Mouse (Mus musculus): Measurements from ENCODE around the gene Celf2. TPM values are rescaled to one million over a fixed set of nuclear protein-coding genes. Genes with fewer than 3 reads are reported as not detected.

Celf2 gene
- total and polyA plus RNA-seq, 2 experiments from 2014 or later = 185 to 205 TPM

DNA sequence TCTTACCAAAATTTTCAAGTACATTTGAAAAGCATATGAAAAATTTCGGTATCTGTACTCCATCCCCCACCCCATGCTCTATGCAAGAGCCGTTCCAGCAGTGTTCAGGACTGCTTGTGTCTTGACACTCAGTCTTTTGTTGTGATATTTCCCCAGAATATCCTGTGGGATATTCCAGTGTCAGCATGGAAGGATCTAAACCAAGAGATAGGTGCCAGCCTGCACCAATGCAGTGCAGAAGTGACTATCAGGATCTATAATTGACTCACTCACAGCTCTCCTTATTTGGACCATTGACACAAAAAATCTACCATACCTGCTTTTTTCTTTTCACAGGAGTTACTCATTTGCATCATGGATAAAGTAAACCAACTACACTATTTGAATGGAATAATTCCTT is 116.9 kb downstream of the Celf2 start:
- H3K4me3 ChIP-seq (ENCODE audit: low read depth, low read length) = no peak overlapping the region
- 85% methylated on average over 2 of the region's 2 CpGs for WGBS
- H3K27ac ChIP-seq (ENCODE audit: low read depth, low read length) = no peak overlapping the region
- peak overlapping the region; percentile 8; the same call in 1 of the 2 replicates for H3K4me2 ChIP-seq (ENCODE audit: low read depth)
- TF ChIP-seq CTCF (IDR thresholded peaks at IDR 0.05; ENCODE audit: low read depth) = no peak
- no peak overlapping the region for H3K9ac ChIP-seq
- H3K36me3 ChIP-seq (ENCODE audit: insufficient read depth) = no peaks in the 10 kb centered on the region
- H3K4me1 ChIP-seq (ENCODE audit: insufficient read depth) = peaks cover 4% of the 10 kb centered on the region; the same call in 1 of the 2 replicates
- DNase-seq = peak; percentile 29
- H3K27me3 ChIP-seq (ENCODE audit: insufficient read depth, low read length) = no peaks in the 10 kb centered on the region
- no peaks in the 10 kb centered on the region for H3K9me3 ChIP-seq (ENCODE audit: low read length)
- no peak for ATAC-seq

DNA sequence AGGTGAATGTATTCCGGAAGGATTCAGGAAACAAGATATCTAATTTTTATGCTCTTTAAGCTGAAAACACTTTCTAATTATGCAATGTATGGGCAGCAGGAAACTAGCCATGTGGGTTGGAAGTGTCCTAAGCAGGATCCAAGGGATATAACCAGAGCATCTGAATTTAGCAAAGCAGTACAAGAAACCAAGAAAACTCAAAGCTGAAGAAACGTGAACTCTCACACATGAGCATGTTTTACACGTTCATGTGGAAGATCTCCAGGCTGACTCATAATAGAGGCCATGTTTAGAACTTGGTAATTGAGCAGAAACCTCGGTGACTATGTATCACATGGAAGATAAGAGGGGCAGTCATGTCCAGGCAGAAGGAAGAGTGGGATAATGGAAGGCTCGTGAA is 120.1 kb downstream of the Celf2 start:
- no peak for TF ChIP-seq CTCF (IDR thresholded peaks at IDR 0.05; ENCODE audit: low read depth)
- Histone ChIP-seq H3K27ac (ENCODE audit: low read depth, low read length) (no peak overlapping the region), H3K27me3 (ENCODE audit: insufficient read depth, low read length) (no peaks in the 10 kb centered on the region), H3K9me3 (ENCODE audit: low read length) (no peaks in the 10 kb centered on the region), H3K4me1 (ENCODE audit: insufficient read depth) (no peaks in the 10 kb centered on the region; the same call in 1 of the 2 replicates), H3K36me3 (ENCODE audit: insufficient read depth) (no peaks in the 10 kb centered on the region), H3K9ac (no peak overlapping the region), H3K4me3 (ENCODE audit: low read depth, low read length) (no peak overlapping the region), H3K4me2 (ENCODE audit: low read depth) (no peak overlapping the region)
- ATAC-seq = no peak
- WGBS = 81% methylated on average over 5 of the region's 5 CpGs
- no peak for DNase-seq

DNA sequence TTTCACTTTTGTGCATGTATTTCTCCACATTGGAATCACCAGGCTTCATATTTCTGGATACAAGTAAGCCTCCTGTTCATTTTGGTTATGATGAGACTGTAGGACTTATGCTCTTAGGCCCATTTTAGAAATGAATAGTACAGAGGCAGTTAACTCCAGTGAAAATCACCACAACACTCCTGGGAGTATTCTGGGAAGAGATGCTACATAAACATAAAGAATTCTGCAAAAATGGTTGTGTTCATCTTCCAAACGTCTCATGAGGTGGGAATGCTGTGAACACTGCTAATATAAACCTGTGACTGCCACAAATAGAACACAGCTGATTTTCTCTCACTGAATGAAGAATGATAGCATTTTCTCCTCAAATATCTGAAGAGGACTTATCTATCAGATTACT is 130.6 kb downstream of the Celf2 start:
- 53% methylated on average over 1 of the region's 1 CpGs for WGBS
- no peak overlapping the region for H3K9ac ChIP-seq
- H3K4me2 ChIP-seq (ENCODE audit: low read depth) = no peak overlapping the region
- no peaks in the 10 kb centered on the region for H3K9me3 ChIP-seq (ENCODE audit: low read length)
- H3K36me3 ChIP-seq (ENCODE audit: insufficient read depth) = no peaks in the 10 kb centered on the region
- no peak overlapping the region; the same call in 1 of the 2 replicates for H3K27ac ChIP-seq (ENCODE audit: low read depth, low read length)
- no peak for DNase-seq
- no peak overlapping the region for H3K4me3 ChIP-seq (ENCODE audit: low read depth, low read length)
- TF ChIP-seq CTCF (IDR thresholded peaks at IDR 0.05; ENCODE audit: low read depth) = no peak
- ATAC-seq = no peak
- H3K4me1 ChIP-seq (ENCODE audit: insufficient read depth) = no peaks in the 10 kb centered on the region
- H3K27me3 ChIP-seq (ENCODE audit: insufficient read depth, low read length) = no peaks in the 10 kb centered on the region

DNA sequence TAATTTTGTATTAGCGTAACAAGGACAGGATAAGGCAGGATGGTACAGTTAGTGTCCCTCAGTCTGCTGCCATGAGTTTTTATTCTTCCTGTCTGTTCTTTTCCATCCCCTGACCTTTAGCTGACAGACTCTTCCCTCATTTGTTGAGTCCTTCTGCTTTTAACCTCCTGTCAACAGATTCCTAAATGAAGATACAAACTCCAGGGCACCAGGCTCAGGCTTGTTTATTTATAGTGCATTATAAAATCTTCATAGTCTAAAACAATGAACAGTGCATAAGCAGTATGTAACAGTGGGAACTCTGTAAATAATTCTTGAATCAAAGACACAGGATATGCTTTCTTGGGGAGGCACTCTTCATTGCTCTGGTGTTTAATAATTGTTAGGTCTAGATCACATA is 131.5 kb downstream of the Celf2 start:
- no peaks in the 10 kb centered on the region for H3K9me3 ChIP-seq (ENCODE audit: low read length)

DNA sequence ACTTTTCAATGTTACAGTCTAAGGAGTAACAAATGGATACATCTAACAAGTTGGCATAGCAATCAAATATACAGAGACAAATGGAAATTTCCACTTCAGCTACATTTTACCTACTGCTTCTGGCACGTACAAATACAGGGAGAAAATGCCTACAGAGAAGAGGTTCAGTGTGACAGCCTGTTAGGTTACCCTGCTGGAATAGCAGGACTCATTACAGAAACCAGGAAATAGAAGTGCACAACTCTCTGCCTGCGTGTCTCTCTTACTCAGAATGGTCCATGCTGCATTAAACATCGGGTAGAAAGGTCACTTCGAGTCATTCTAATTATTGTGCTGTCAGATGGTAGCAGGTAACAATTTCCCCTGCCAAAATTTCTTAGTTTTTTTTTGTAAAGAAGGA is 141.6 kb downstream of the Celf2 start:
- Histone ChIP-seq H3K4me3 (ENCODE audit: low read depth, low read length) (no peak overlapping the region), H3K27ac (ENCODE audit: low read depth, low read length) (no peak overlapping the region)
- WGBS = 78% methylated on average over 4 of the region's 4 CpGs

More for the DNA sequence above, 131.5 kb downstream of the Celf2 start:
- no peaks in the 10 kb centered on the region for H3K4me1 ChIP-seq (ENCODE audit: insufficient read depth)
- H3K27me3 ChIP-seq (ENCODE audit: insufficient read depth, low read length) = no peaks in the 10 kb centered on the region
- H3K27ac ChIP-seq (ENCODE audit: low read depth, low read length) = no peak overlapping the region
- H3K4me3 ChIP-seq (ENCODE audit: low read depth, low read length) = no peak overlapping the region
- no peak for TF ChIP-seq CTCF (IDR thresholded peaks at IDR 0.05; ENCODE audit: low read depth)
- ATAC-seq (no peak), DNase-seq (no peak)
- no peak overlapping the region for H3K4me2 ChIP-seq (ENCODE audit: low read depth)
- H3K9ac ChIP-seq = no peak overlapping the region
- H3K36me3 ChIP-seq (ENCODE audit: insufficient read depth) = no peaks in the 10 kb centered on the region
- 93% methylated on average over 1 of the region's 1 CpGs for WGBS

DNA sequence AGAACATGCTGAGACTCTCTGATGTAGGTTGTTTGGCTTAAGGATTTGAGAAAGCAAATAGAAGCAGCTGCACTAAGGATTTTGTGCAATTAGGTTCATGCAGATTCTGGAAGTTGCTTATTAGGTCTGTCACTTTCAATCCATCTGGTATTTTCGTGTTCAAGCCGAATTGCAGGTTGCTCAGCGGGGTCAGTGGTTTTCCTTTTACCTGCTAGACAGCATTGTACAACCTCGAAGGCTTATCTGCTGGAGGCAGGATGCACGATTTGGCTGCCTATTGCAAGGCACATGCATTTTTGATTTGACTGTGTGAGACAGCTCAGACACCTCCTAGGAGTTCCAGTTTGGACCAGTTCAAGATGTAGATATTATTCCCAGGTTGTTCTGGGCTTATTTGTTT is 149.8 kb downstream of the Celf2 start:
- H3K9ac ChIP-seq = no peak overlapping the region
- no peaks in the 10 kb centered on the region for H3K27me3 ChIP-seq (ENCODE audit: insufficient read depth, low read length)
- H3K4me3 ChIP-seq (ENCODE audit: low read depth, low read length) = no peak overlapping the region
- DNase-seq (no peak), ATAC-seq (no peak; the same call in 1 of the 2 replicates)
- H3K36me3 ChIP-seq (ENCODE audit: insufficient read depth) = no peaks in the 10 kb centered on the region
- WGBS = 46% methylated on average over 5 of the region's 5 CpGs
- H3K27ac ChIP-seq (ENCODE audit: low read depth, low read length) = 0 out of 2 replicates have a peak overlapping the region, but pooled peaks have one; percentile 23
- H3K4me2 ChIP-seq (ENCODE audit: low read depth) = no peak overlapping the region
- TF ChIP-seq CTCF (IDR thresholded peaks at IDR 0.05; ENCODE audit: low read depth) = no peak
- H3K4me1 ChIP-seq (ENCODE audit: insufficient read depth) = no peaks in the 10 kb centered on the region
- H3K9me3 ChIP-seq (ENCODE audit: low read length) = no peaks in the 10 kb centered on the region

More for the DNA sequence above, 141.6 kb downstream of the Celf2 start:
- Histone ChIP-seq H3K4me2 (ENCODE audit: low read depth) (no peak overlapping the region), H3K4me1 (ENCODE audit: insufficient read depth) (no peaks in the 10 kb centered on the region), H3K36me3 (ENCODE audit: insufficient read depth) (no peaks in the 10 kb centered on the region), H3K9me3 (ENCODE audit: low read length) (no peaks in the 10 kb centered on the region), H3K9ac (no peak overlapping the region), H3K27me3 (ENCODE audit: insufficient read depth, low read length) (no peaks in the 10 kb centered on the region)
- no peak for DNase-seq
- TF ChIP-seq CTCF (IDR thresholded peaks at IDR 0.05; ENCODE audit: low read depth) = no peak
- no peak for ATAC-seq

DNA sequence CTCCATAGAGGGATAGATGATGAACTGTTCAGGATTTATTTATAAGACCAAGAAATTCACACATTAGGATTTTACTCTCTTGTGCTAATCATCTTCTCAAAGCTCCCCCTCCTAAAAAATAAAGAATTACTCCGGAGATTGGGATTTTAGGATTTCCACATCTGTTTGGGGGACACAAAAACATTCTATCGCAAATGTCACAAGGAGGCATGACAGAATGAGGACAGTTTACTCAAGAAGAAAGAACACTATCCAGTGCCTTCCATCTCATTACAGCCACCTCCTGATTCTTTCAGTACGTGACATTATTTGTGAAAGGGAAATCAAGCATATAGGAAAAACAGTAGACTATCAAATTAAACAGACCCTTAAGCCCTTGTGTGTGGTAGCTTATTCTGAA is 150.5 kb downstream of the Celf2 start:
- no peak for TF ChIP-seq CTCF (IDR thresholded peaks at IDR 0.05; ENCODE audit: low read depth)
- no peaks in the 10 kb centered on the region for H3K4me1 ChIP-seq (ENCODE audit: insufficient read depth)
- DNase-seq (no peak), ATAC-seq (no peak)
- 49% methylated on average over 3 of the region's 3 CpGs for whole genome bisulfite sequencing
- no peaks in the 10 kb centered on the region for H3K27me3 ChIP-seq (ENCODE audit: insufficient read depth, low read length)
- no peak overlapping the region for H3K4me3 ChIP-seq (ENCODE audit: low read depth, low read length)
- H3K36me3 ChIP-seq (ENCODE audit: insufficient read depth) = no peaks in the 10 kb centered on the region
- no peak overlapping the region for H3K4me2 ChIP-seq (ENCODE audit: low read depth)
- H3K27ac ChIP-seq (ENCODE audit: low read depth, low read length) = no peak overlapping the region
- H3K9me3 ChIP-seq (ENCODE audit: low read length) = no peaks in the 10 kb centered on the region
- no peak overlapping the region for H3K9ac ChIP-seq
